Mouse (Mus musculus): ENCODE measurements around the gene Sac3d1. TPM values are rescaled to one million over a fixed set of nuclear protein-coding genes. Genes with fewer than 3 reads are reported as not detected.
"Not testable (repeated sequence)": the region's sequence is repeated elsewhere in the genome, so short reads cannot be mapped to it uniquely, and the experiment has no call there.

Gene Sac3d1
- total and polyA plus RNA-seq, 2 experiments from 2014 or later: 53.1 to 73.1 TPM

GRCm38 (mm10) chr19:6144842-6145241 is 26.4 kb upstream of the Sac3d1 start:
- ATAC-seq (ENCODE audit: low FRiP score) (no peak), DNase-seq (ENCODE audit: low spot score) (no peak)
- WGBS: 77% methylated on average over 5 of the region's 5 CpGs
- Histone ChIP-seq H3K9me3 (ENCODE audit: low read length) (no peaks in the 10 kb centered on the region), H3K4me3 (ENCODE audit: low read depth, low read length) (no peak overlapping the region), H3K4me1 (ENCODE audit: insufficient read depth, low read length) (peaks cover 4% of the 10 kb centered on the region), H3K27me3 (ENCODE audit: insufficient read depth, low read length) (no peaks in the 10 kb centered on the region), H3K4me2 (ENCODE audit: low read depth, low read length, poor library complexity, severe bottlenecking) (no peak overlapping the region), H3K36me3 (ENCODE audit: insufficient read depth, low read length) (no peaks in the 10 kb centered on the region), H3K9ac (replicated peaks; ENCODE audit: low read length, poor library complexity, severe bottlenecking) (no peak overlapping the region), H3K27ac (ENCODE audit: low read depth, low read length) (no peak overlapping the region)
- TF ChIP-seq CTCF (IDR thresholded peaks at IDR 0.05): no peak; the same call in 1 of the 2 replicates

GRCm38 (mm10) chr19:6141394-6141749 is 22.9 kb upstream of the Sac3d1 start, which contains the start of gene Arl2:
Gene Arl2, minus strand, starts transcription at chr19:6141548.
- TF ChIP-seq CTCF (IDR thresholded peaks at IDR 0.05): peak; percentile 70
- WGBS: under 1% methylated on average over 15 of the region's 15 CpGs
- ATAC-seq (ENCODE audit: low FRiP score) (peak; percentile 85), DNase-seq (ENCODE audit: low spot score) (peak; percentile 96)
- H3K4me2 ChIP-seq (ENCODE audit: low read depth, low read length, poor library complexity, severe bottlenecking): peak within 1 kb of the TSS; percentile 55
- H3K4me1 ChIP-seq (ENCODE audit: insufficient read depth, low read length): peaks cover 10% of the 10 kb centered on the region
- no peaks in the 10 kb centered on the region for H3K27me3 ChIP-seq (ENCODE audit: insufficient read depth, low read length)
- H3K27ac ChIP-seq (ENCODE audit: low read depth, low read length): peak within 1 kb of the TSS; percentile 96
- H3K9me3 ChIP-seq (ENCODE audit: low read length): no peaks in the 10 kb centered on the region
- H3K9ac ChIP-seq (replicated peaks; ENCODE audit: low read length, poor library complexity, severe bottlenecking): peak within 1 kb of the TSS; percentile 75
- peaks cover 9% of the 10 kb centered on the region for H3K36me3 ChIP-seq (ENCODE audit: insufficient read depth, low read length)
- peak within 1 kb of the TSS; percentile 54 for H3K4me3 ChIP-seq (ENCODE audit: low read depth, low read length)

GRCm38 (mm10) chr19:6140678-6141393 is 22.4 kb upstream of the Sac3d1 start, which contains the start of gene Batf2:
Gene Batf2, plus strand, starts transcription at chr19:6140983.
- Histone ChIP-seq H3K4me1 (ENCODE audit: insufficient read depth, low read length) (peaks cover 10% of the 10 kb centered on the region), H3K36me3 (ENCODE audit: insufficient read depth, low read length) (peaks cover 14% of the 10 kb centered on the region), H3K9ac (replicated peaks; ENCODE audit: low read length, poor library complexity, severe bottlenecking) (peak within 1 kb of the TSS; percentile 75), H3K27ac (ENCODE audit: low read depth, low read length) (peak within 1 kb of the TSS; percentile 96), H3K9me3 (ENCODE audit: low read length) (no peaks in the 10 kb centered on the region), H3K4me3 (ENCODE audit: low read depth, low read length) (peak within 1 kb of the TSS; percentile 54), H3K4me2 (ENCODE audit: low read depth, low read length, poor library complexity, severe bottlenecking) (peak within 1 kb of the TSS; percentile 55), H3K27me3 (ENCODE audit: insufficient read depth, low read length) (no peaks in the 10 kb centered on the region)
- peak; percentile 81 for TF ChIP-seq CTCF (IDR thresholded peaks at IDR 0.05)
- DNase-seq (ENCODE audit: low spot score) (peak; percentile 98), ATAC-seq (ENCODE audit: low FRiP score) (peak; percentile 93)
- WGBS: under 1% methylated on average over 61 of the region's 68 CpGs

GRCm38 (mm10) chr19:6140374-6140677 is 21.9 kb upstream of the Sac3d1 start:
- DNase-seq (ENCODE audit: low spot score): no peak
- 7% methylated on average over 16 of the region's 16 CpGs for WGBS

GRCm38 (mm10) chr19:6139701-6140100 is 21.3 kb upstream of the Sac3d1 start:
- Histone ChIP-seq H3K4me3 (ENCODE audit: low read depth, low read length) (peak overlapping the region; percentile 54), H3K9me3 (ENCODE audit: low read length) (no peaks in the 10 kb centered on the region), H3K36me3 (ENCODE audit: insufficient read depth, low read length) (peaks cover 24% of the 10 kb centered on the region), H3K27me3 (ENCODE audit: insufficient read depth, low read length) (no peaks in the 10 kb centered on the region), H3K9ac (replicated peaks; ENCODE audit: low read length, poor library complexity, severe bottlenecking) (peak overlapping the region; percentile 75; the same call in 1 of the 2 replicates), H3K4me1 (ENCODE audit: insufficient read depth, low read length) (peaks cover 10% of the 10 kb centered on the region), H3K4me2 (ENCODE audit: low read depth, low read length, poor library complexity, severe bottlenecking) (peak overlapping the region; percentile 55), H3K27ac (ENCODE audit: low read depth, low read length) (peak overlapping the region; percentile 96)
- DNase-seq (ENCODE audit: low spot score) (no peak), ATAC-seq (ENCODE audit: low FRiP score) (no peak)
- TF ChIP-seq CTCF (IDR thresholded peaks at IDR 0.05): no peak
- WGBS: 92% methylated on average over 6 of the region's 6 CpGs

More at GRCm38 (mm10) chr19:6140374-6140677, 21.9 kb upstream of the Sac3d1 start:
- no peak for TF ChIP-seq CTCF (IDR thresholded peaks at IDR 0.05)
- ATAC-seq (ENCODE audit: low FRiP score): no peak
- Histone ChIP-seq H3K36me3 (ENCODE audit: insufficient read depth, low read length) (peaks cover 18% of the 10 kb centered on the region), H3K4me2 (ENCODE audit: low read depth, low read length, poor library complexity, severe bottlenecking) (peak overlapping the region; percentile 55), H3K4me3 (ENCODE audit: low read depth, low read length) (peak overlapping the region; percentile 54), H3K9ac (replicated peaks; ENCODE audit: low read length, poor library complexity, severe bottlenecking) (peak overlapping the region; percentile 75), H3K9me3 (ENCODE audit: low read length) (no peaks in the 10 kb centered on the region), H3K4me1 (ENCODE audit: insufficient read depth, low read length) (peaks cover 10% of the 10 kb centered on the region), H3K27me3 (ENCODE audit: insufficient read depth, low read length) (no peaks in the 10 kb centered on the region), H3K27ac (ENCODE audit: low read depth, low read length) (peak overlapping the region; percentile 96)

- no peak for TF ChIP-seq CTCF (IDR thresholded peaks at IDR 0.05)
- WGBS: 89% methylated on average over 3 of the region's 3 CpGs
- H3K36me3 ChIP-seq (ENCODE audit: insufficient read depth, low read length): peaks cover 31% of the 10 kb centered on the region
- ATAC-seq (ENCODE audit: low FRiP score): no peak
- H3K4me3 ChIP-seq (ENCODE audit: low read depth, low read length): no peak overlapping the region
- H3K27ac ChIP-seq (ENCODE audit: low read depth, low read length): no peak overlapping the region
- H3K27me3 ChIP-seq (ENCODE audit: insufficient read depth, low read length): no peaks in the 10 kb centered on the region
- no peaks in the 10 kb centered on the region for H3K9me3 ChIP-seq (ENCODE audit: low read length)
- no peak overlapping the region for H3K9ac ChIP-seq (replicated peaks; ENCODE audit: low read length, poor library complexity, severe bottlenecking)
- H3K4me2 ChIP-seq (ENCODE audit: low read depth, low read length, poor library complexity, severe bottlenecking): no peak overlapping the region
- no peak for DNase-seq (ENCODE audit: low spot score)
- peaks cover 10% of the 10 kb centered on the region for H3K4me1 ChIP-seq (ENCODE audit: insufficient read depth, low read length)
These were observed 17.9 kb upstream of the Sac3d1 start for GRCm38 (mm10) chr19:6136397-6136796.

- not testable (repeated sequence) for ATAC-seq (ENCODE audit: low FRiP score); H3K4me3 ChIP-seq (ENCODE audit: low read depth, low read length); H3K9me3 ChIP-seq (ENCODE audit: low read length); H3K27ac ChIP-seq (ENCODE audit: low read depth, low read length); DNase-seq (ENCODE audit: low spot score); H3K27me3 ChIP-seq (ENCODE audit: insufficient read depth, low read length); H3K4me1 ChIP-seq (ENCODE audit: insufficient read depth, low read length); H3K4me2 ChIP-seq (ENCODE audit: low read depth, low read length, poor library complexity, severe bottlenecking); H3K9ac ChIP-seq (replicated peaks; ENCODE audit: low read length, poor library complexity, severe bottlenecking)
- H3K36me3 ChIP-seq (ENCODE audit: insufficient read depth, low read length): peaks cover 31% of the 10 kb centered on the region
- WGBS: 55% methylated on average over 1 of the region's 1 CpGs
These were observed 14.7 kb upstream of the Sac3d1 start for GRCm38 (mm10) chr19:6133197-6133596.

All from midbrain, postnatal 0 days (tissue).